Mouse (Mus musculus) ES-E14 (cell line): ENCODE data around the gene Adgrv1.

Experiments used
- CHD2 ChIP-seq: IDR thresholded peaks from 2 replicates; pipeline ENCODE4 v1.6.1; 2014; ENCODE audit warnings: mild to moderate bottlenecking, low read depth, low read length, inconsistent platforms
- HCFC1 ChIP-seq: IDR thresholded peaks from 2 replicates; pipeline ENCODE4 v1.6.1; 2012; ENCODE audit warnings: low read length, inconsistent platforms, borderline replicate concordance; ENCODE audit not compliant: insufficient read depth

DNA sequence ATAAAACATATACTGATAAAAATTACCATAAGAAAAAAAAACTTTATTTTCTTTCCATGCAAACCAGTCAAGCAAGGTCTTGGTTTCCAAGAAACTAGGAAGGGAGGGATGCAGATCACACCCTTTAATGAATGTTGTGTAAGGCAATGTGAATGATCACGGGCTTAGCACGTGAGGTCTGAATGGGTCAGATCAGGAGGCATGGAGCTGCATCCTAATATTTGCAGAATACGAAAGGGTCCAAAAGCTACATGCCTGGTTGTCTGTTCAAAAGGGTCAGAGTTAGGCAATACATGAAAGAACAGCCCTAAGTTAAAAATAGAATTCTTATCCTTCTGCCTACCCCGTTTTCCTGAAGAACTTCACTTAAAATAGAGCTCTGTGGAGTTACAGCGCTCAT is 303.2 kb downstream of the Adgrv1 start:
- no peak for TF ChIP-seq HCFC1
- no peak for TF ChIP-seq CHD2
